Mouse (Mus musculus): ENCODE data around the gene Stt3b. TPM values are rescaled to one million over a fixed set of nuclear protein-coding genes. Genes with fewer than 3 reads are reported as not detected.

Stt3b gene
- polyA plus RNA-seq, 2 experiments: 67.2 to 117 TPM

DNA sequence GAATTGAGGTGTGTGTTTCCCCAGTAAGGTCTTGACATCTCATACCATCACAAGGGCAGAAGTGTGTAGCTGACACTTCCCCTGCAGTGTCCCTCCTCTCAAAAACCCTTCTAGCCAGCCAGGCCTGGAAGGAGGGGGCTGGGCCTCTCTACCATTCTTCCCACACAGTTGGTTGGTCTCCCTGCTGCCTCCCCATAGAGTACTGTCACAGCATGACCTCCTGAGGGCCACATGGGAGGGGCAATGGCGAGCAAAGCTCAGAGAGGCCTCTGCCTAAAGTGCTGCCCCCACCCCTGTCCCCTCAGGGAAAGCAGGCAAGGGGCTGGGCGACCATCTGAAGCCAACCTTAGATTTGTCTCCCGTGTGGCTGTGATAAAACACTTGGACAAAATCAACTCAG, 80.1 kb downstream of the Stt3b start:
- Histone ChIP-seq H3K36me3 (ENCODE audit: control insufficient read depth, insufficient read depth, low read length) (0 out of 2 replicates have a peak, but pooled peaks cover 7% of the 10 kb centered on the region), H3K4me2 (replicated peaks; ENCODE audit: low read depth, low read length, severe bottlenecking) (no peak overlapping the region), H3K27ac (replicated peaks; ENCODE audit: low read depth, low read length) (no peak overlapping the region), H3K9me3 (ENCODE audit: control insufficient read depth, low read length) (no peaks in the 10 kb centered on the region), H3K9ac (ENCODE audit: low read depth, low read length, severe bottlenecking) (no peak overlapping the region), H3K4me3 (replicated peaks; ENCODE audit: low read length) (no peak overlapping the region), H3K4me1 (ENCODE audit: control insufficient read depth, insufficient read depth, low read length) (no peaks in the 10 kb centered on the region), H3K27me3 (ENCODE audit: control insufficient read depth, insufficient read depth, low read length) (no peaks in the 10 kb centered on the region)
- ATAC-seq (ENCODE audit: low FRiP score, low read depth) (no peak), DNase-seq (ENCODE audit: low spot score) (no peak)
- TF ChIP-seq POLR2A (IDR thresholded peaks at IDR 0.05; ENCODE audit: borderline replicate concordance, extremely low read depth, insufficient read depth, insufficient read length): no peak
- WGBS: 32% methylated on average over 3 of the region's 3 CpGs

GRCm38 (mm10) chr9:115229676-115230075, 80.5 kb downstream of the Stt3b start:
- no peaks in the 10 kb centered on the region for H3K4me1 ChIP-seq (ENCODE audit: control insufficient read depth, insufficient read depth, low read length)

GRCm38 (mm10) chr9:115229145-115229544, 81.1 kb downstream of the Stt3b start:
- no peak for DNase-seq (ENCODE audit: low spot score)
- Histone ChIP-seq H3K36me3 (ENCODE audit: control insufficient read depth, insufficient read depth, low read length) (0 out of 2 replicates have a peak, but pooled peaks cover 7% of the 10 kb centered on the region), H3K4me2 (replicated peaks; ENCODE audit: low read depth, low read length, severe bottlenecking) (no peak overlapping the region), H3K4me3 (replicated peaks; ENCODE audit: low read length) (no peak overlapping the region), H3K9ac (ENCODE audit: low read depth, low read length, severe bottlenecking) (no peak overlapping the region), H3K27ac (replicated peaks; ENCODE audit: low read depth, low read length) (no peak overlapping the region), H3K9me3 (ENCODE audit: control insufficient read depth, low read length) (no peaks in the 10 kb centered on the region), H3K27me3 (ENCODE audit: control insufficient read depth, insufficient read depth, low read length) (no peaks in the 10 kb centered on the region), H3K4me1 (ENCODE audit: control insufficient read depth, insufficient read depth, low read length) (no peaks in the 10 kb centered on the region)
- 69% methylated on average over 4 of the region's 4 CpGs for WGBS
- TF ChIP-seq POLR2A (IDR thresholded peaks at IDR 0.05; ENCODE audit: borderline replicate concordance, extremely low read depth, insufficient read depth, insufficient read length): no peak
- no peak for ATAC-seq (ENCODE audit: low FRiP score, low read depth)

More at GRCm38 (mm10) chr9:115229676-115230075, 80.5 kb downstream of the Stt3b start:
- no peaks in the 10 kb centered on the region for H3K27me3 ChIP-seq (ENCODE audit: control insufficient read depth, insufficient read depth, low read length)
- no peak overlapping the region for H3K4me3 ChIP-seq (replicated peaks; ENCODE audit: low read length)
- WGBS: 76% methylated on average over 10 of the region's 10 CpGs
- no peak for ATAC-seq (ENCODE audit: low FRiP score, low read depth)
- H3K36me3 ChIP-seq (ENCODE audit: control insufficient read depth, insufficient read depth, low read length): 0 out of 2 replicates have a peak, but pooled peaks cover 7% of the 10 kb centered on the region
- no peak overlapping the region for H3K27ac ChIP-seq (replicated peaks; ENCODE audit: low read depth, low read length)
- TF ChIP-seq POLR2A (IDR thresholded peaks at IDR 0.05; ENCODE audit: borderline replicate concordance, extremely low read depth, insufficient read depth, insufficient read length): no peak
- no peak overlapping the region for H3K4me2 ChIP-seq (replicated peaks; ENCODE audit: low read depth, low read length, severe bottlenecking)
- H3K9me3 ChIP-seq (ENCODE audit: control insufficient read depth, low read length): no peaks in the 10 kb centered on the region
- no peak overlapping the region for H3K9ac ChIP-seq (ENCODE audit: low read depth, low read length, severe bottlenecking)
- no peak for DNase-seq (ENCODE audit: low spot score)

GRCm38 (mm10) chr9:115224744-115225354, 85.4 kb downstream of the Stt3b start:
- Histone ChIP-seq H3K4me1 (ENCODE audit: control insufficient read depth, insufficient read depth, low read length) (no peaks in the 10 kb centered on the region), H3K36me3 (ENCODE audit: control insufficient read depth, insufficient read depth, low read length) (0 out of 2 replicates have a peak, but pooled peaks cover 3% of the 10 kb centered on the region), H3K9me3 (ENCODE audit: control insufficient read depth, low read length) (no peaks in the 10 kb centered on the region), H3K27ac (replicated peaks; ENCODE audit: low read depth, low read length) (no peak overlapping the region), H3K27me3 (ENCODE audit: control insufficient read depth, insufficient read depth, low read length) (no peaks in the 10 kb centered on the region), H3K4me3 (replicated peaks; ENCODE audit: low read length) (no peak overlapping the region), H3K9ac (ENCODE audit: low read depth, low read length, severe bottlenecking) (no peak overlapping the region), H3K4me2 (replicated peaks; ENCODE audit: low read depth, low read length, severe bottlenecking) (no peak overlapping the region)
- WGBS: 71% methylated on average over 7 of the region's 7 CpGs
- TF ChIP-seq POLR2A (IDR thresholded peaks at IDR 0.05; ENCODE audit: borderline replicate concordance, extremely low read depth, insufficient read depth, insufficient read length): no peak
- ATAC-seq (ENCODE audit: low FRiP score, low read depth): no peak
- DNase-seq (ENCODE audit: low spot score): no peak

DNA sequence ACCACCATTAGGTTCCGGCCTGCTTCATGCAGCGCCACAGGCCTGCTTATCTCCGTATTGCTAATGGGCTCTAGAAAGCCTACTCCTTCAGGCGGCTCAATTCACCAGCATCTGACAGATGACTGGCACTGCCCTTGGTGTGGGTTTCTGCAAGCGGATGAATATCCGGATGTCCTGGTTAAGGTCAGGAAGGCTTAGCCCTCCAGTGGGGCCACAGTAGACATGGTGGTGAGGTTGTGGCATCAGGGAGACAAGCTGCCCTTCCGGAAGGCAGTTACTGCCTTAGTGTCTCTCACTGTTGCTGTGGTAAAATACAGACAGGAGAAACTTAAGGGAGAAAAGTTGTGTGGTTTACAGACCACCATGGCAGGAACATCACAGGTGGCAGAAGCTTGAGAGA, 89.0 kb downstream of the Stt3b start:
- WGBS: 94% methylated on average over 7 of the region's 7 CpGs
- Histone ChIP-seq H3K36me3 (ENCODE audit: control insufficient read depth, insufficient read depth, low read length) (no peaks in the 10 kb centered on the region), H3K9me3 (ENCODE audit: control insufficient read depth, low read length) (no peaks in the 10 kb centered on the region), H3K4me2 (replicated peaks; ENCODE audit: low read depth, low read length, severe bottlenecking) (no peak overlapping the region), H3K4me1 (ENCODE audit: control insufficient read depth, insufficient read depth, low read length) (0 out of 2 replicates have a peak, but pooled peaks cover 2% of the 10 kb centered on the region), H3K27me3 (ENCODE audit: control insufficient read depth, insufficient read depth, low read length) (no peaks in the 10 kb centered on the region), H3K27ac (replicated peaks; ENCODE audit: low read depth, low read length) (no peak overlapping the region), H3K9ac (ENCODE audit: low read depth, low read length, severe bottlenecking) (no peak overlapping the region), H3K4me3 (replicated peaks; ENCODE audit: low read length) (no peak overlapping the region)
- no peak for ATAC-seq (ENCODE audit: low FRiP score, low read depth)
- no peak for DNase-seq (ENCODE audit: low spot score)
- TF ChIP-seq POLR2A (IDR thresholded peaks at IDR 0.05; ENCODE audit: borderline replicate concordance, extremely low read depth, insufficient read depth, insufficient read length): no peak

Measured in limb, embryonic 14.5 days (tissue).